Mouse (Mus musculus) liver, adult 2 months (tissue): ENCODE measurements around the gene Atraid.

Source experiments
- CTCF ChIP-seq: fragments of 200-500 bp; IDR thresholded peaks from 2 replicates; pipeline ENCODE4 v1.5.1; 2011; ENCODE audit warnings: low read depth, low read length, control low read depth
- POLR2A ChIP-seq: fragments of 200-500 bp; IDR thresholded peaks from 2 replicates; pipeline ENCODE4 v1.6.1; 2011; ENCODE audit warnings: low read length, control low read depth; ENCODE audit not compliant: insufficient read depth; ENCODE audit errors: extremely low read depth

- TF ChIP-seq POLR2A = no peak
- peak; percentile 79 for TF ChIP-seq CTCF
Observed at GRCm38 (mm10) chr5:31082355-31082754, 34.2 kb downstream of the Atraid start.
